ENCODE assay signal across 9 mouse cellular contexts in genomic region chr5:24730986-24731385, GRCm38 (mm10). TPM values are rescaled to one million over a fixed set of nuclear protein-coding genes. Genes with fewer than 3 reads are reported as not detected.
DNase-seq lines count a peak whose midpoint lies in the region; ATAC-seq and TF ChIP-seq lines count a peak whose summit lies in the region.
"Had no signal": no experiment of that assay in that cellular context is flagged by ENCODE, and none has a peak within 500 bp of the region (broad histone marks: within the 10 kb centered on the region; RNA-seq: fewer than 3 reads in every experiment).

No protein-coding gene starts in this region.

- H3K4me1 ChIP-seq in lung, postnatal 0 days (ENCODE audit: insufficient read depth, low read depth, low read length) = no peaks in the 10 kb centered on the region; the same call in 1 of the 2 replicates
- peaks cover 15% of the 10 kb centered on the region for H3K4me1 ChIP-seq in forebrain, embryonic 15.5 days
- H3K4me1 ChIP-seq in limb, embryonic 15.5 days = peaks cover 40% of the 10 kb centered on the region
- peaks cover 22% of the 10 kb centered on the region for H3K4me1 ChIP-seq in stomach, embryonic 15.5 days

- H3K9ac ChIP-seq in lung, postnatal 0 days (replicated peaks; ENCODE audit: low read depth) = peak overlapping the region; percentile 44; the same call in 1 of the 2 replicates
- no peak overlapping the region for H3K9ac ChIP-seq in forebrain, embryonic 15.5 days (replicated peaks)
- peak overlapping the region; percentile 65 for H3K9ac ChIP-seq in limb, embryonic 15.5 days
- H3K9ac ChIP-seq in stomach, embryonic 15.5 days = peak overlapping the region; percentile 58

- no peaks in the 10 kb centered on the region for H3K36me3 ChIP-seq in lung, postnatal 0 days (ENCODE audit: insufficient read depth, low read length)
- no peaks in the 10 kb centered on the region for H3K36me3 ChIP-seq in forebrain, embryonic 15.5 days
- no peaks in the 10 kb centered on the region for H3K36me3 ChIP-seq in limb, embryonic 15.5 days
- no peaks in the 10 kb centered on the region for H3K36me3 ChIP-seq in stomach, embryonic 15.5 days

- H3K9me3 ChIP-seq in lung, postnatal 0 days (ENCODE audit: low read length) = no peaks in the 10 kb centered on the region
- H3K9me3 ChIP-seq in forebrain, embryonic 15.5 days = no peaks in the 10 kb centered on the region
- H3K9me3 ChIP-seq in limb, embryonic 15.5 days = no peaks in the 10 kb centered on the region
- no peaks in the 10 kb centered on the region for H3K9me3 ChIP-seq in stomach, embryonic 15.5 days

- H3K4me3 ChIP-seq in lung, postnatal 0 days (ENCODE audit: low read depth, low read length) = peak overlapping the region; percentile 50
- peak overlapping the region; percentile 38 for H3K4me3 ChIP-seq in forebrain, embryonic 15.5 days
- peak overlapping the region; percentile 59 for H3K4me3 ChIP-seq in limb, embryonic 15.5 days
- peak overlapping the region; percentile 57 for H3K4me3 ChIP-seq in stomach, embryonic 15.5 days (replicated peaks)
- H3K4me3 ChIP-seq: myocyte had no signal

- TF ChIP-seq EP300 in lung, postnatal 0 days (IDR thresholded peaks at IDR 0.05) = no peak

- 0 out of 2 replicates have a peak overlapping the region, but pooled peaks have one; percentile 2 for H3K27ac ChIP-seq in lung, postnatal 0 days (ENCODE audit: low read length)
- no peak overlapping the region for H3K27ac ChIP-seq in forebrain, embryonic 15.5 days (replicated peaks)
- H3K27ac ChIP-seq in limb, embryonic 15.5 days = peak overlapping the region; percentile 72
- H3K27ac ChIP-seq in stomach, embryonic 15.5 days = no peak overlapping the region

- H3K27me3 ChIP-seq in lung, postnatal 0 days (replicated peaks; ENCODE audit: insufficient read depth, low read length) = no peaks in the 10 kb centered on the region
- H3K27me3 ChIP-seq in forebrain, embryonic 15.5 days = peaks cover 35% of the 10 kb centered on the region
- no peaks in the 10 kb centered on the region for H3K27me3 ChIP-seq in limb, embryonic 15.5 days
- no peaks in the 10 kb centered on the region for H3K27me3 ChIP-seq in stomach, embryonic 15.5 days (replicated peaks)

- peak; percentile 56 for DNase-seq in lung, postnatal 0 days (ENCODE audit: low spot score)
- DNase-seq in lung, postnatal 36 days = no peak
- DNase-seq in left cerebral cortex, adult 18-20 months (ENCODE audit: low spot score in 2 of 2) = no peak
- DNase-seq in thymus, postnatal 0 days (ENCODE audit: low spot score) = no peak
- DNase-seq in right cerebral cortex, postnatal 4 days = no peak

- WGBS in lung, postnatal 0 days = 3% methylated on average over 15 of the region's 15 CpGs
- WGBS in forebrain, embryonic 15.5 days = 6% methylated on average over 15 of the region's 15 CpGs
- 3% methylated on average over 15 of the region's 15 CpGs for WGBS in limb, embryonic 15.5 days
- WGBS in stomach, embryonic 15.5 days = 3% methylated on average over 15 of the region's 15 CpGs

- H3K4me2 ChIP-seq in lung, postnatal 0 days (replicated peaks; ENCODE audit: low read depth, low read length) = peak overlapping the region; percentile 95
- H3K4me2 ChIP-seq in forebrain, embryonic 15.5 days (replicated peaks) = peak overlapping the region; percentile 46
- H3K4me2 ChIP-seq in limb, embryonic 15.5 days = peak overlapping the region; percentile 93
- H3K4me2 ChIP-seq in stomach, embryonic 15.5 days = peak overlapping the region; percentile 93

- no peak for TF ChIP-seq CTCF in lung, postnatal 0 days (IDR thresholded peaks at IDR 0.05)

- ATAC-seq in lung, postnatal 0 days = peak; percentile 46
- no peak for ATAC-seq in forebrain, embryonic 15.5 days (replicated peaks)
- no peak for ATAC-seq in limb, embryonic 15.5 days (ENCODE audit: insufficient number of reproducible peaks, low FRiP score, low TSS enrichment, low read depth)
- ATAC-seq in stomach, embryonic 15.5 days (ENCODE audit: insufficient read depth, low FRiP score, low read depth) = no peak

RNA-seq across cellular contexts. Expression of gene Wdr86, which starts 0.5 kb away (rescaled TPM):
- polyA plus RNA-seq in lung, postnatal 0 days (2015; fragmentation: Nextera tagmentation; extraction: Ambion mirVana) = 11.0 and 12.5 TPM in 2 replicates
- 4.0 and 4.5 TPM in 2 replicates for polyA plus RNA-seq in forebrain, embryonic 15.5 days (2015; fragmentation: Nextera tagmentation; extraction: Ambion mirVana)
- polyA plus RNA-seq in limb, embryonic 15.5 days (2015; fragmentation: Nextera tagmentation; extraction: Ambion mirVana) = 16.8 and 18.4 TPM in 2 replicates
- 14.3 and 15.1 TPM in 2 replicates for polyA plus RNA-seq in stomach, embryonic 15.5 days (2015; fragmentation: Nextera tagmentation; extraction: Ambion mirVana)
- 1 to 10 TPM in 1 of 2 experiments, under 1 TPM in 1; 0.56 to 1.0 TPM for total RNA-seq in left cerebral cortex, adult 18-20 months (2021)
- 2.0 and 2.4 TPM in 2 replicates for polyA plus RNA-seq in thymus, postnatal 0 days (2015; fragmentation: Nextera tagmentation; extraction: Ambion mirVana)
- polyA plus RNA-seq: myocyte had no signal

RNA-seq across cellular contexts. Expression of gene Crygn, which starts 26.8 kb away (rescaled TPM):
- 5.8 TPM in 2 replicates for polyA plus RNA-seq in lung, postnatal 0 days (2015; fragmentation: Nextera tagmentation; extraction: Ambion mirVana)
- 1.8 TPM in 2 replicates for polyA plus RNA-seq in forebrain, embryonic 15.5 days (2015; fragmentation: Nextera tagmentation; extraction: Ambion mirVana)
- polyA plus RNA-seq in limb, embryonic 15.5 days (2015; fragmentation: Nextera tagmentation; extraction: Ambion mirVana) = 2.6 TPM in 1 of 2 replicates, not detected in the other
- polyA plus RNA-seq in stomach, embryonic 15.5 days (2015; fragmentation: Nextera tagmentation; extraction: Ambion mirVana) = 1.6 and 1.7 TPM in 2 replicates
- total RNA-seq in left cerebral cortex, adult 18-20 months (2021) = not detected
- polyA plus RNA-seq in thymus, postnatal 0 days (2015; fragmentation: Nextera tagmentation; extraction: Ambion mirVana) = 1.1 and 4.1 TPM in 2 replicates
- polyA plus RNA-seq: myocyte had no signal

RNA-seq across cellular contexts. Expression of gene Nub1, which starts 45.7 kb away (rescaled TPM):
- 33.0 and 34.5 TPM in 2 replicates for polyA plus RNA-seq in lung, postnatal 0 days (2015; fragmentation: Nextera tagmentation; extraction: Ambion mirVana)
- polyA plus RNA-seq in forebrain, embryonic 15.5 days (2015; fragmentation: Nextera tagmentation; extraction: Ambion mirVana) = 59.7 and 61.2 TPM in 2 replicates
- polyA plus RNA-seq in limb, embryonic 15.5 days (2015; fragmentation: Nextera tagmentation; extraction: Ambion mirVana) = 31.3 and 32.9 TPM in 2 replicates
- polyA plus RNA-seq in stomach, embryonic 15.5 days (2015; fragmentation: Nextera tagmentation; extraction: Ambion mirVana) = 26.7 and 31.5 TPM in 2 replicates
- total RNA-seq in left cerebral cortex, adult 18-20 months (2021) = 10 to 100 TPM; 78.7 to 84.1 TPM
- polyA plus RNA-seq in thymus, postnatal 0 days (2015; fragmentation: Nextera tagmentation; extraction: Ambion mirVana) = 43.4 and 46.3 TPM in 2 replicates

Comparison
In these comparisons a context has a peak if more than half of its experiments do, and no peak if none do; other contexts are left out.
1. H3K27ac ChIP-seq: peak in lung, postnatal 0 days (single experiment) and limb, embryonic 15.5 days (single experiment); none in forebrain, embryonic 15.5 days (single experiment) and stomach, embryonic 15.5 days (single experiment).
2. Peak in every context shown above with its lines, with median percentiles within 50 percentile points of each other: H3K4me2 ChIP-seq and H3K4me3 ChIP-seq.